Mouse (Mus musculus): ENCODE results near the gene Fam57b. TPM values are rescaled to one million over a fixed set of nuclear protein-coding genes. Genes with fewer than 3 reads are reported as not detected.

Gene Fam57b
- total RNA-seq (2023): not detected

DNA sequence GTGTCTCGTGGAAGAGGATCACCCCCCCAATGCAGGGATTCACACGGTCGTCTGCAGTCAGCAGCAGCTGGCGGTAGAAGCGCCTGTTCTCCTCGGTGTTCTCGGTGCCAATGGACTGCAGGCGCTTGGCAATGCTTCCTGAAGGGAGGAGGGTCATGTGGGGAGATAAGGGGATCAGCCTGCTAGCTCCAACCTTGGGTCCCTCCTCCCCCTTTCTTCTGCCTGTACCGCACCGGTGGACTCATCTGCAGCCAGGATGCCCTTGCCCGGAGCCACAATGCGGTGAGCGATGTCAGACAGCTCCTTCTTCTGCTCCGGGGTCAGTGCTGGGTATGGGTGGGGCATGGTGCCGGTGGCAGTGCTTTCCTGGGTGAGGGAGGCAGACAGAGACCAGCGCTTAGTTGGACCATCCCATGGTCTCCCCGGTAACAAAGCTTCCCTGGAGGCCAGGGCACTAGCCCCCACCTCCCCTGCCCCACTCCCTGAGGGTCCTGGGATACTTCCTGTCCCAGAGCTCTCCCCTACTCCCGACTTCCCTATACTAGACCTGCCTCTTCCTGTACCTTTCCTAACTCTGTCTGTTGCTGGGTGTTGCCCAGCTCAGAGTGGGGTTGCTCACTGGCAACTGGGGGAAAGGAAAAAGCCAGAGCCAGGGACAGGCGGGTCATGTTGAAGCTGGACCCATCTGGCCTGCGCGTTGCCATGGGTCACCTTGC is at the start of gene Fam57b:
Gene Fam57b (plus strand): TSS at position 258 of the 716 bp plus-strand sequence.

DNA sequence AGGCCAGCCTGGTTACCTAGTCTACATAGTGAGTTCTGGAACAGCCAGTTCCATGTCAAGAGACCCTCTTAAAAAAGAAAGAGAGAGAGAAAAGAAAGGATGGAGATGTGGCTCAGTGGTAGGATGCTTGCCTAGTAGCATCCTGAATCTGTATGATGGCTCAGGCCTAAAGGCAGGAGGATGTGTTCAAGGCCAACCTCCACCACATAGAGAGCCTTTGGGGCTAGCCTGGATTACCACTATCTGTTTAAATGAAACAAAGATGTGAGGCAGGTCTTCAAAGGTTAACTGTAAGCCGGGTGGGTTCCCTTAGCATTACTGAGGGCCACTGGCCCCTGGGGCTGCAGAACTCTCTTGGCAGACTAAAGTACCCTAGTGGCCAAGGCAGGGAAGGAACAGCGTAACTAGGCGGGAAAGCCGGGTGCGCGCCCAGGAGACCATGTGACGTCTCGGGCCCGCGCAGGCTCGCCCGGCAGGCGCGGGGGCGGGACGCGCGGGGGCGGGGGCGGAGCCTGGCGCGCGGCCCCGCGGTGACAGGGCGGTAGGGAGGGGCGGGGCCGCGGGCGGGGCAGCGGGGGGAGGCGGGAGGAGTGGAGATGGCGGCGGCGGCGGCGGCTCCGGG is 38.3 kb upstream of the Fam57b start, which contains the start of gene Mapk3:
Gene Mapk3 (plus strand): TSS at position 552 of the 622 bp plus-strand sequence.

DNA sequence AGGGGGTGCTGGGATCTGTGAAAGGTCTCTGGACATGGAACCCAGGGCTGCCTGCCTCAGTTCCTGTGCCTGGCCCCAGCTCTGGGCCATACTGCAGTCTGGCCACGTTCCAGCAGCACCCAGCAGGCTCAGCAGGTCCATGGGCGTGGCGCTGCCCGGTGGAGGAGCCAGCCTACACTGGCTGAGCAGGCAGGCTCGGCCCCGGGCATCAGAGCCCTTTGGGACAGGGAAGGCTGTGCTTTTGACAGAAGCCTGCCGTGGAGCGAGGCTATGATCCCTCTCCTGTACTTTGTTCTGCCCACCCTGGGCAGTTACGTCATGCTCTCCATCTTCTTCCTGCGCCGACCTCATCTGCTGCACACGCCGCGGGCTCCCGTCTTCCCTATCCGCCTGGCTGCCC is 31.3 kb upstream of the Fam57b start, which contains the start of gene Gdpd3:
Gene Gdpd3 (plus strand): TSS at position 134 of the 400 bp plus-strand sequence.

DNA sequence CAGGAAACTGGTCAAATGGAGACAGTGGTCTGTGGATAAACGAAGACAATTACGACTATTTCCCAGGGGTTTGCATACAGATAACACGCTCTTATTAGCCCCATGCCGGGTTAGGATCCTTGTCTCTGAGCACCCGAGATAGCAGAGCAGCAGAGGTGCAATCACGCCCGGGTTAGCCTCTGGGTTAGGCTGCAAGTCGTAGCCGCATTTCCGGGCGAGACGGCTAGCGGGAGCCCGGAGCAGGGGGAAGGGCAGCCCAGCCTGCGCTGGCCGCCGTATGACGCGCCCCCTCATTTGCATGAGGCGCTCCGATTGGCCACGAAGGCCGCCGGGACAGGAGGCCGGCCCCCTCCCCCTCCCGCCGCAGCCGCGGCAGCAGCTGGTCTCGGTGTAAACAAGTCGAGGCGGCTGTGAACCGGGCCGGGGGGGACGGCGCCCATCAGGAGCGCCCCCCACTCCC is 20.8 kb upstream of the Fam57b start, which contains the start of gene Ypel3:
Gene Ypel3 (plus strand): TSS at position 358 of the 460 bp plus-strand sequence.

DNA sequence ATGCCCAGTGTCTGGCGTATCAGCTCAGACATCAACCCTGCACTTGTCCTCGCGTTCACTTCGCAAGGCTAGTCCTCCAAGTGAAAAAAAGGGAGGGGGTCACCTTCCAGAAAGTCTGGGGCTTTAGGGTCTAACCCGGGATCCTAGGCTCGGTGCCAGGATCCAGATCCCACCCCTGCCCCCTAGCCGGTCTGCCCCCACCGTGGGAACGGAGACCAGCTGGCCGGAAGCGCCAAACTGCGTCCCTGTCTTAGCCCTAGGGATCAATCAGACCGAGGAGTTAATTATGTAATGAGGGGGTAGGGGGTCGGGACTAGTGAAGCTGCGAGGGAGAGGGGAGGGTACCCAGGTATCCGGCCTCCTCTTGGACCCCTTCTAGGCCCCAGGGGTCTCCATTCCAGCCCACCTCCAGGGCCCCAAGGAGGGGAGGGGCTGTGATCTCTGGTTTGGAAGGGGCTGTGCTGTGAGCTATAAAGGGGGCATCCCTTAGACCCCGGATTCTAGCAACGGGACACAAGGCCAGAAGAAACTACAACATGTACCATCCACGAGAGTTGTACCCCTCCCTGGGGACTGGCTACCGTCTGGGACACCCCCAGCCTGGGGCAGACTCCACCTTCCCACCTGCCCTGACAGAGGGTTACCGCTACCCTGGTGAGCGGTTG is 16.4 kb upstream of the Fam57b start, which contains the start of gene Tbx6:
Gene Tbx6 (plus strand): TSS at position 513 of the 665 bp plus-strand sequence.

DNA sequence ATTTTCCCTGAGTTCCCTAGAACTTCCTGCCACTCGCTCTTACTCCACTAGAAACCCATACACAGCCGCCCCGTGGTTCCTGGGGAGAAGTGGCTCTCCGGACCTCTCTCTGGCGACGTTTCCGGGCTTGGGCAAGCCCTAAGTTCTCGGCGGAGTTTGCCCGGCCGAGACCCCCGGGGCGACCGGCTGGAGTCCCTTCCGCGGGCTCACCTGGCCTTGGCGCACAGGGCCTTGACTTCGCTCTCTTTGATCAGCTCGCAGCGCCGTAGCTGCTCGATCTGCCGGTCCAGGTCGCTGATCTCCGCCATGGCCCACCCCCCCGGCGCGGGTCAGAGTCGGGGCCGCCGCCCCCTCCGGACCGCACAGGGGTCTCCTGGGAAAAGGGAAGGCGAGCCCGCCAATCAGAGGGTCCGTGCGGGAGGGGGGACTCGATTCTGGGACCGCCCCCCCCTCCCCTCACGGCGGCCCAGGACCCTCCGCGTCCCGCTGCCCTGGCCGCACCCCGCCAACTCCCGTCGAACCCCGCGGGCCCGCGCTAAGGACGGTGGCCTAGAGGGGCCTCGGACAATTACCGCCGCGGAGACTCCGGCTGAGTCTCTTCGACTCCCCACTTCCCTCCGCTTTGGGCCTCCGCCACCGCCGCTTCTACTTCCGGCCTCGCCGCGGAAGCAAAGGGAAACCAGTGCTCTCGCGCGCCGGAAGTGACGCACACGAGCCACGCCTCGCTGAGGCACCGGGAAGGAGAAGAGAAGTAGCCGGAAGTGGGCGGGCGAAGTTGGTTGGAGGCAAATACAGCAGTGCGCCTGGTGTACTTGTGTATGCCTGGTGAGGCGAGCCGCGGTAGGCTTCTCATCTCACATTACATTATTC is 5.4 kb upstream of the Fam57b start, which contains the start of gene Ppp4c:
Gene Ppp4c (minus strand): TSS at position 646 of the 870 bp plus-strand sequence.

GRCm38 (mm10) chr7:126831539-126831938 is 34.1 kb downstream of the Fam57b start, which contains the start of gene 4930451I11Rik:
Gene 4930451I11Rik (minus strand): TSS chr7:126831639.

GRCm38 (mm10) chr7:126847116-126847420 is 49.6 kb downstream of the Fam57b start, which contains the start of gene Doc2a:
Gene Doc2a (plus strand): TSS chr7:126847416.

GRCm38 (mm10) chr7:126861429-126862130 is 64.1 kb downstream of the Fam57b start, which contains the start of gene Hirip3:
Gene Hirip3 (plus strand): TSS chr7:126861972.

GRCm38 (mm10) chr7:126862147-126862784 is 64.8 kb downstream of the Fam57b start, which contains the start of gene Ino80e:
Gene Ino80e (minus strand): TSS chr7:126862377.

Other genes with a start within 250 kb of the Fam57b start
- 100 to 1,000 TPM; 152 to 156 TPM for gene Eif3c, start 231.3 kb upstream of the Fam57b start, total RNA-seq (2023)
- gene Apobr, start 212.7 kb upstream of the Fam57b start, total RNA-seq (2023): 1 to 10 TPM; 2.4 to 4.1 TPM
- 10 to 100 TPM; 77.3 to 79.4 TPM for gene Cln3, start 211.9 kb upstream of the Fam57b start, total RNA-seq (2023)
- not detected for gene Il27, start 202.7 kb upstream of the Fam57b start, total RNA-seq (2023)
- gene Nupr1, start 166.8 kb upstream of the Fam57b start, total RNA-seq (2023): not detected
- gene Sgf29, start 148.4 kb upstream of the Fam57b start, total RNA-seq (2023): 10 to 100 TPM; 71.9 to 77.9 TPM
- gene Sult1a1, start 121.2 kb upstream of the Fam57b start, total RNA-seq (2023): not detected
- 10 to 100 TPM; 96.7 to 97.7 TPM for gene Bola2, start 102.3 kb upstream of the Fam57b start, total RNA-seq (2023)
- 1 to 10 TPM; 6.6 to 10.0 TPM for gene Slx1b, start 101.9 kb upstream of the Fam57b start, total RNA-seq (2023)
- gene Coro1a, start 89.9 kb upstream of the Fam57b start, total RNA-seq (2023): 1,000 to 10,000 TPM; 1,399 to 1,442 TPM
- 10 to 100 TPM; 44.4 to 44.7 TPM for gene Mapk3, start 38.1 kb upstream of the Fam57b start, total RNA-seq (2023)
- gene Gdpd3, start 31.3 kb upstream of the Fam57b start, total RNA-seq (2023): 1 to 10 TPM; 2.8 to 5.7 TPM
- gene Ypel3, start 20.7 kb upstream of the Fam57b start, total RNA-seq (2023): 100 to 1,000 TPM; 274 to 280 TPM
- 10 to 100 TPM; 11.8 to 12.3 TPM for gene Tbx6, start 16.2 kb upstream of the Fam57b start, total RNA-seq (2023)
- 100 to 1,000 TPM; 276 to 290 TPM for gene Ppp4c, start 5.2 kb upstream of the Fam57b start, total RNA-seq (2023)
- gene 4930451I11Rik, start 34.0 kb downstream of the Fam57b start, total RNA-seq (2023): not detected
- not detected for gene Doc2a, start 49.7 kb downstream of the Fam57b start, total RNA-seq (2023)
- 10 to 100 TPM; 26.6 to 34.7 TPM for gene Hirip3, start 64.3 kb downstream of the Fam57b start, total RNA-seq (2023)
- gene Ino80e, start 64.7 kb downstream of the Fam57b start, total RNA-seq (2023): 10 to 100 TPM; 93.9 to 94.9 TPM
- gene Taok2, start 87.0 kb downstream of the Fam57b start, total RNA-seq (2023): 100 to 1,000 TPM in 1 of 2 experiments, 10 to 100 TPM in 1; 99.5 to 101 TPM
- 10 to 100 TPM; 48.7 to 52.4 TPM for gene Tmem219, start 125.2 kb downstream of the Fam57b start, total RNA-seq (2023)
- 10 to 100 TPM; 43.5 to 46.3 TPM for gene Kctd13, start 131.2 kb downstream of the Fam57b start, total RNA-seq (2023)
- not detected for gene Asphd1, start 151.9 kb downstream of the Fam57b start, total RNA-seq (2023)
- 1 to 10 TPM; 6.3 to 7.0 TPM for gene Sez6l2, start 152.9 kb downstream of the Fam57b start, total RNA-seq (2023)
- 10 to 100 TPM; 78.8 to 82.2 TPM for gene Cdipt, start 178.2 kb downstream of the Fam57b start, total RNA-seq (2023)
- 1 to 10 TPM in 1 of 2 experiments, under 1 TPM in 1; 0.81 to 1.7 TPM for gene Cdiptos, start 178.4 kb downstream of the Fam57b start, total RNA-seq (2023)
- gene Mvp, start 217.0 kb downstream of the Fam57b start, total RNA-seq (2023): 10 to 100 TPM; 48.6 to 50.8 TPM
- 1 to 10 TPM in 1 of 2 experiments, not detected in 1; 2.8 TPM for gene Pagr1b, start 218.8 kb downstream of the Fam57b start, total RNA-seq (2023)
- 10 to 100 TPM in 1 of 2 experiments, 1 to 10 TPM in 1; 4.6 to 47.0 TPM for gene Pagr1a, start 219.7 kb downstream of the Fam57b start, total RNA-seq (2023)
- 10 to 100 TPM; 16.6 to 46.2 TPM for gene Gm42742, start 223.4 kb downstream of the Fam57b start, total RNA-seq (2023)
- gene Prrt2, start 223.5 kb downstream of the Fam57b start, total RNA-seq (2023): 1 to 10 TPM; 1.2 to 1.9 TPM
- gene Maz, start 229.4 kb downstream of the Fam57b start, total RNA-seq (2023): 100 to 1,000 TPM; 251 to 254 TPM
- gene Kif22, start 244.8 kb downstream of the Fam57b start, total RNA-seq (2023): 1 to 10 TPM; 3.1 to 4.2 TPM